Mouse (Mus musculus): Measurements from ENCODE around the gene Pip5k1c. TPM values are rescaled to one million over a fixed set of nuclear protein-coding genes. Genes with fewer than 3 reads are reported as not detected.

Pip5k1c gene
- polyA plus RNA-seq, 1 experiment from 2014 or later: 26.2 TPM

GRCm38 (mm10) chr10:81341333-81341949, 48.7 kb downstream of the Pip5k1c start:
- peaks cover 10% of the 10 kb centered on the region; the same call in 1 of the 2 replicates for H3K36me3 ChIP-seq
- H3K4me3 ChIP-seq: no peak overlapping the region
- peaks cover 27% of the 10 kb centered on the region for H3K4me1 ChIP-seq (replicated peaks)
- no peak overlapping the region for H3K27ac ChIP-seq
- no peak overlapping the region for H3K9ac ChIP-seq
- 33% methylated on average over 16 of the region's 16 CpGs for whole genome bisulfite sequencing
- no peak for ATAC-seq (replicated peaks; ENCODE audit: insufficient number of reproducible peaks, insufficient read depth, low FRiP score, low read depth)
- H3K27me3 ChIP-seq: peaks cover 43% of the 10 kb centered on the region
- no peaks in the 10 kb centered on the region for H3K9me3 ChIP-seq (replicated peaks)
- no peak overlapping the region for H3K4me2 ChIP-seq

DNA sequence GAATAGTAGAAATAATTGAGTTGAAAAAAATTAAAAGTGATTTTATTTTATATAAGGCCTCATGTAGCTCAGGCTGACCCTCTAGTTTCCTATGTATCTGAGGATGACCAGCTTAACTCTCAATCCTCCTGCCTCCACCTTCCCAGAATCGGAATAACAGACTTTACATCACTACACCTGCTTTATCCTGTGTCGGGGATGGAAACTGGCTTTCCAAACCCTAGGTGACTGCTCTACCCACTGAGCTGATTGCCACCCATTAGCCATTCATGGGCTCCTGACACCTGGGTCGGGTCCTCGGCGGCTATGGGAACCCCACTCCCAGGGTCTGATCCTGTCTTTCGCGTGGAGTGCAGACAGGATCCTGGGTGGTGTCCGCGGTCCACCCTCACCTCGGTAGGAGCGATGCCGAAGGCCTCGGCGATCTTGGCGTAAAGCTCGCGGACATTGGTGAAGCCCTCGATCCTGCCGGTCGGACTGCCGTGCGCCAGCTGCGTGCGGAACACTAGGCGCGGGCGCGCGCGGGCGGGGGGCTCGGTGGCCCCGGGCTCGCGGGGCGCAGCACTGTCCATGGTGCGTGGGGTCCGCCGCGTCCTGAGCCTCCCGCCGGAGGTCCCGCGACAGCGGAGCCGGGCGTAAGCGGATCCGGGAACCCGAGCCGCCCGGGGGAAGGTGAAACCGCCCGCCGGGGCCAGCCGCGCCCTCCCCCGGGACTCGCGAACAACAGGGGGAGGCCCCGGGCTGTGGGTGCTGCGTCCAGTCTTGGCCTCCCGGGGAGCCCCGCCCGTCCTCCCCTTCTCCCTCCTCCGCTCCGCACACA, 50.1 kb downstream of the Pip5k1c start, which contains the start of gene Gipc3:
TSS of gene Gipc3 (minus strand) at position 581 of the 820 bp plus-strand sequence.
- H3K4me3 ChIP-seq: peak within 1 kb of the TSS; percentile 60
- H3K36me3 ChIP-seq: peaks cover 19% of the 10 kb centered on the region; the same call in 1 of the 2 replicates
- peaks cover 35% of the 10 kb centered on the region for H3K27me3 ChIP-seq
- WGBS: 4% methylated on average over 55 of the region's 67 CpGs
- no peaks in the 10 kb centered on the region for H3K9me3 ChIP-seq (replicated peaks)
- no peak within 1 kb of the TSS for H3K27ac ChIP-seq
- peaks cover 42% of the 10 kb centered on the region for H3K4me1 ChIP-seq (replicated peaks)
- ATAC-seq (replicated peaks; ENCODE audit: insufficient number of reproducible peaks, insufficient read depth, low FRiP score, low read depth): no peak
- H3K9ac ChIP-seq: peak within 1 kb of the TSS; percentile 61
- peak within 1 kb of the TSS; percentile 95 for H3K4me2 ChIP-seq

- ATAC-seq (replicated peaks; ENCODE audit: insufficient number of reproducible peaks, insufficient read depth, low FRiP score, low read depth): no peak
These were observed 51.8 kb downstream of the Pip5k1c start for GRCm38 (mm10) chr10:81344421-81345161.

DNA sequence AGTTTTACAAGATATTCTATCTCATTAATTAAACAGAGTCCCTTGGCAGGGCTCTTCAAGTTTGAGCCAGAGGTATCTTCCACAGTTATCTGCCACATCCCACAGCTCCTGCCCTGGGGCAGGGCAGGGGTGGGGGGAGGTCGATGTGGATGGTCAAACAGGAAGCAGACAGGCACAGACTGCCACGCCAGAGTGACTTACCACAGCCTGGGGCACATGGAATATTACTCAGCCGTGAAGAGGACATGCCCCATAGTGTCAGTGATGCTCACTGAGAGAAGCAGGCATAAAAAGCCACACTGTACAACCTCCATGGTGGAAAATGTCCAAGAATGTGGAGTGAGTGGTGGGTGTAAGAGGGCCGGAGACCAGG, 52.4 kb downstream of the Pip5k1c start:
- 78% methylated on average over 4 of the region's 4 CpGs for WGBS
- Histone ChIP-seq H3K4me3 (no peak overlapping the region), H3K4me1 (replicated peaks) (peaks cover 61% of the 10 kb centered on the region), H3K36me3 (peaks cover 21% of the 10 kb centered on the region; the same call in 1 of the 2 replicates), H3K4me2 (no peak overlapping the region), H3K9ac (no peak overlapping the region), H3K27ac (no peak overlapping the region), H3K27me3 (peaks cover 30% of the 10 kb centered on the region), H3K9me3 (replicated peaks) (no peaks in the 10 kb centered on the region)
- ATAC-seq (replicated peaks; ENCODE audit: insufficient number of reproducible peaks, insufficient read depth, low FRiP score, low read depth): no peak

More at GRCm38 (mm10) chr10:81344421-81345161, 51.8 kb downstream of the Pip5k1c start:
- Histone ChIP-seq H3K27ac (no peak overlapping the region), H3K36me3 (peaks cover 21% of the 10 kb centered on the region; the same call in 1 of the 2 replicates), H3K9ac (no peak overlapping the region), H3K4me1 (replicated peaks) (peaks cover 59% of the 10 kb centered on the region), H3K4me3 (no peak overlapping the region), H3K4me2 (no peak overlapping the region), H3K9me3 (replicated peaks) (no peaks in the 10 kb centered on the region), H3K27me3 (peaks cover 30% of the 10 kb centered on the region)
- WGBS: 28% methylated on average over 8 of the region's 8 CpGs

GRCm38 (mm10) chr10:81346453-81347067, 53.8 kb downstream of the Pip5k1c start:
- 0 out of 2 replicates have a peak overlapping the region, but pooled peaks have one; percentile 37 for H3K27ac ChIP-seq
- peak overlapping the region; percentile 43; the same call in 1 of the 2 replicates for H3K9ac ChIP-seq
- no peak for ATAC-seq (replicated peaks; ENCODE audit: insufficient number of reproducible peaks, insufficient read depth, low FRiP score, low read depth)
- H3K4me1 ChIP-seq (replicated peaks): peaks cover 63% of the 10 kb centered on the region
- peaks cover 24% of the 10 kb centered on the region for H3K27me3 ChIP-seq
- peaks cover 21% of the 10 kb centered on the region; the same call in 1 of the 2 replicates for H3K36me3 ChIP-seq
- 20% methylated on average over 55 of the region's 55 CpGs for WGBS
- H3K9me3 ChIP-seq (replicated peaks): no peaks in the 10 kb centered on the region
- peak overlapping the region; percentile 26; the same call in 1 of the 2 replicates for H3K4me3 ChIP-seq
- H3K4me2 ChIP-seq: peak overlapping the region; percentile 51

DNA sequence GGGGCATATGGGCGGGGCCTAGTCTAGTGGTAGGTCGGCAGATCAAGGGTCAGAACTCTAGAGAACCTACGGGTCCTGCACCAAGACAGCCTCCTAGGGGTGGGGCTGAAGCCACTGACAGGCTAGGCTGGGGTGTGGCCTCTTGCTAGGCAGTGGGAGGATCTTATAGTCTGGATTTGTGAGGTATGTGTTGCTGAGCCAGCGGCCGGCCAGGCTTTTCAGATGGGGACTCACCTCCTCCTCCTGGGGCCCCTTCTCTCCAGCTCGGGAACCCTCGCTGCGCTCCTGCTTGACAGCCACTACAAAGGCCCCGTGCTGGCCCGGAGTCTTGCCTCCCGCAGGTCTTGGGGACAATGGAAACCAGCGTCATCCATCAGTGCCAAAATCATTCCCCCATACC, 56.4 kb downstream of the Pip5k1c start:
- H3K4me3 ChIP-seq: peak overlapping the region; percentile 73
- ATAC-seq (replicated peaks; ENCODE audit: insufficient number of reproducible peaks, insufficient read depth, low FRiP score, low read depth): 0 out of 2 replicates have a peak, but pooled peaks have one; percentile 14
- H3K4me2 ChIP-seq: peak overlapping the region; percentile 73
- H3K4me1 ChIP-seq (replicated peaks): peaks cover 51% of the 10 kb centered on the region
- H3K9ac ChIP-seq: peak overlapping the region; percentile 90
- no peaks in the 10 kb centered on the region for H3K9me3 ChIP-seq (replicated peaks)
- H3K36me3 ChIP-seq: peaks cover 21% of the 10 kb centered on the region; the same call in 1 of the 2 replicates
- peak overlapping the region; percentile 58 for H3K27ac ChIP-seq
- 6% methylated on average over 12 of the region's 12 CpGs for WGBS
- no peaks in the 10 kb centered on the region for H3K27me3 ChIP-seq

- Histone ChIP-seq H3K27ac (peak overlapping the region; percentile 83), H3K4me1 (replicated peaks) (peaks cover 45% of the 10 kb centered on the region), H3K4me3 (peak overlapping the region; percentile 73), H3K9ac (peak overlapping the region; percentile 90), H3K36me3 (peaks cover 21% of the 10 kb centered on the region; the same call in 1 of the 2 replicates), H3K4me2 (peak overlapping the region; percentile 73), H3K9me3 (replicated peaks) (no peaks in the 10 kb centered on the region), H3K27me3 (no peaks in the 10 kb centered on the region)
- no peak; the same call in 1 of the 2 replicates for ATAC-seq (replicated peaks; ENCODE audit: insufficient number of reproducible peaks, insufficient read depth, low FRiP score, low read depth)
- under 1% methylated on average over 29 of the region's 29 CpGs for WGBS
These were observed 57.2 kb downstream of the Pip5k1c start for GRCm38 (mm10) chr10:81349961-81350350.

DNA sequence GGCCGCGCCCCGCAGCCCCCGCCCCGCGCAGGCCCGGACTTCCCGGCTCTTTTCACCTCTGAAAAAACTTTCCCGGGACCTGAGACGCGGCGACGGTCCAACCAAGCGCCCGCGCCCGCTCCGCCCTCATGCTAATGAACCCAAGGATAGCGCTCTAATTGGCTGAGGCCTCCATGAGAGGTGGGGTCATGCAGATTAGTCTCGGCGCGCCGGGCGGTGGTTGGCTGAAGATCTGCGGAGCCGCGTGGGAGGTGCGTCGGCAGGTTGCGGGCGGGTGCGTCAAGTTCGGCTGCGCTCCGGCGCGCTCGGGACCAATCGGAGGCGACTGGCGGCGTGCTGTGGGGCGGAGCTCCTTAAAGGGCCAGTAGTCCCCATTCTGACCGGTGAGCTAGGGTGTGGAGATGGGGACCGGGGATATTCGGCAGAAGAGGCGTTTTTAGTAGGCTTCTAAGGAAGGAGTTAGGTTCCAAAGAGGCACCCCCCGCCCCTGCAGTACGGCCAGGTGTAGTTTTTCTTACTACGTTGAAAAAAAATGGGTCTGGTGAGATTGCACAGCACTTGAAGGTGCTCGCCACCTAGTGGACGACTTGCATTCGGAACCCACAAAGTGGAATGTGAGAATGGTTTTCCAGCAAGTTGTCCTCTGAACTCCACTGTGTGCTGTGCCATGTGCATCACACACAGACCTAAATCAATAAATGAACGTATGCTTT, 57.7 kb downstream of the Pip5k1c start, which contains the start of gene Hmg20b:
TSS of gene Hmg20b (minus strand) at position 130 of the 713 bp plus-strand sequence.
- ATAC-seq (replicated peaks; ENCODE audit: insufficient number of reproducible peaks, insufficient read depth, low FRiP score, low read depth): peak; percentile 94
- peak within 1 kb of the TSS; percentile 73 for H3K4me2 ChIP-seq
- H3K9ac ChIP-seq: peak within 1 kb of the TSS; percentile 90
- peaks cover 43% of the 10 kb centered on the region for H3K4me1 ChIP-seq (replicated peaks)
- under 1% methylated on average over 54 of the region's 54 CpGs for WGBS
- H3K27ac ChIP-seq: peak within 1 kb of the TSS; percentile 83
- no peaks in the 10 kb centered on the region for H3K9me3 ChIP-seq (replicated peaks)
- no peaks in the 10 kb centered on the region for H3K27me3 ChIP-seq
- peaks cover 20% of the 10 kb centered on the region; the same call in 1 of the 2 replicates for H3K36me3 ChIP-seq
- H3K4me3 ChIP-seq: peak within 1 kb of the TSS; percentile 73

DNA sequence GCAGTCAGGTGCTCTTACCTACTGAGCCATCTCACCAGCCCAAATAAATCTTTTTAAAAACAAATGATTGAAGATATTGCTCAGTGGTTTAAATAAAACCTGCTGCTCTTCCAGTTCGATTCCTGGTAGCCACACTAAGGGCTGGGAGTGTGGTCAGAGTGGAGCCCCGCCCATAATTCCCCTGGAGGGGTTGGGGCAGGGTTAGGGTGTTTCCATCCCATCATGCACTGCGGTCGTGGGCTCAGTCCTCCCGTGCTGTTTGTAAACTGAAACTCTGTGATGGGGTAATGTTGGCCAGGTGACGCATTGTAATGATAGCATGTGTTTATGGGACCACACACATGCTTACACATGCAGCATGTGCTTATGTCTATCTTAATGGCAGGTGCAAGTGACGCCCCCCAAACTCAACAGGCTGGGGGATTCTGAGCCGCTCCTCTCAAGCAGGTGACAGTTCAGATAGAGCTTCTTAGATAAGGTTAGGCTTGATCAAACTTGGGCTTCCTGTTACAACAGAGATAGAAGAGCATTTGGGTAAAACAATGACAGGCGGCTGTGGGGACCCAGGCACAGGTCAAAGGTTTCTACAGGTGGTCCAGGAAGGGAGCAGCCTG, 59.0 kb downstream of the Pip5k1c start:
- Histone ChIP-seq H3K4me3 (no peak overlapping the region), H3K9me3 (replicated peaks) (no peaks in the 10 kb centered on the region), H3K4me1 (replicated peaks) (peaks cover 44% of the 10 kb centered on the region), H3K27me3 (no peaks in the 10 kb centered on the region), H3K36me3 (peaks cover 7% of the 10 kb centered on the region; the same call in 1 of the 2 replicates), H3K9ac (no peak overlapping the region), H3K27ac (no peak overlapping the region), H3K4me2 (no peak overlapping the region)
- WGBS: 18% methylated on average over 9 of the region's 9 CpGs
- ATAC-seq (replicated peaks; ENCODE audit: insufficient number of reproducible peaks, insufficient read depth, low FRiP score, low read depth): no peak
